Mouse (Mus musculus) heart, embryonic 11.5 days (tissue): ENCODE data around the gene Ehd4. TPM values are rescaled to one million over a fixed set of nuclear protein-coding genes. Genes with fewer than 3 reads are reported as not detected.

Source experiments
- ATAC-seq: fragments of 200-750 bp; cut with Nextera tagmentation; replicated peaks from 2 replicates; pipeline ENCODE4 v1.8.0; 2017; ENCODE audit warnings: moderate library complexity; ENCODE audit not compliant: insufficient number of reproducible peaks, low FRiP score, low TSS enrichment
- H3K27ac ChIP-seq: fragments of 300-500 bp; sonication (generic); 2 replicates; pipeline ENCODE4 v1.5.1; 2014; ENCODE audit warnings: mild to moderate bottlenecking, low read depth, low read length
- H3K27me3 ChIP-seq: fragments of 300-500 bp; sonication (generic); 2 replicates; pipeline ENCODE4 v1.6.1; 2014; ENCODE audit warnings: mild to moderate bottlenecking, low read length, mixed read lengths; ENCODE audit not compliant: control insufficient read depth, insufficient read depth
- H3K36me3 ChIP-seq: fragments of 300-500 bp; sonication (generic); 2 replicates; pipeline ENCODE4 v1.6.1; 2014; ENCODE audit warnings: mild to moderate bottlenecking, low read length, moderate library complexity, mixed read lengths; ENCODE audit not compliant: control insufficient read depth, insufficient read depth
- H3K4me1 ChIP-seq: fragments of 300-500 bp; sonication (generic); 2 replicates; pipeline ENCODE4 v1.6.1; 2014; ENCODE audit warnings: low read length; ENCODE audit not compliant: control insufficient read depth, insufficient read depth
- H3K4me2 ChIP-seq: fragments of 300-500 bp; sonication (generic); 2 replicates; pipeline ENCODE4 v1.6.1; 2014; ENCODE audit warnings: mild to moderate bottlenecking, moderate library complexity
- H3K4me3 ChIP-seq: fragments of 300-500 bp; sonication (generic); 2 replicates; pipeline ENCODE4 v1.5.1; 2014; ENCODE audit warnings: low read depth, low read length
- H3K9ac ChIP-seq: fragments of 300-500 bp; sonication (generic); 2 replicates; pipeline ENCODE4 v1.6.1; 2014; ENCODE audit warnings: mild to moderate bottlenecking, low read depth, low read length, moderate library complexity
- H3K9me3 ChIP-seq: fragments of 300-500 bp; sonication (generic); replicated peaks from 2 replicates; pipeline ENCODE4 v1.6.1; 2016; ENCODE audit warnings: low read length; ENCODE audit not compliant: control insufficient read depth
- WGBS: fragments of 180-500 bp; shearing (Covaris S2); extraction: QIAGEN DNeasy Blood & Tissue Kit; methylation state at CpG from one replicate; pipeline ENCODE4 v1.1.7; 2014; ENCODE audit not compliant: insufficient replicate concordance; 5-methylcytosine and 5-hydroxymethylcytosine counted together
- polyA plus RNA-seq: library from polyadenylated mRNA; unstranded; fragments of >200 nt; fragmentation: Nextera tagmentation; extraction: Ambion mirVana; gene quantifications from 2 replicates; pipeline ENCODE4 v1.2.1, GENCODE M21; 2014

Gene Ehd4
- polyA plus RNA-seq, 1 experiment from 2014 or later, result 113 TPM

DNA sequence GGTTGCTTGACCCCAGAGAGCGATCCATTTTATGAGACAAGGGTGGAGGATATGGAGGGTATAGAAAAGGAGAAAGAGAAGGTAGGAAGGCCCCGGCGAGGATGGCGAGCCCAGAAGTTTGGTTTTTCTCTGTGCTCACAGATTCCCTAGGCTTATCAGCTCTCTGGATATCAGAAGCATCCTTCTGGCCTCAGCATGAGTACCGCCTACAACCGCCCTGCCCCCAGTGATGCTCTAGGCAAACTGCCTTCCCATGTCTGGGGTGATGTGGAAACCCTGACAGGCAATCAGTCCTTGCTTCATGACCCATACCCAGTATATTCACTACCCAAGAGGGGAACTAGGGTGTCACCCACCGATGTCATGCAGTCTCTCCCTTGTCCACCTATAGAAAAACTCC lies 17.0 kb upstream of the Ehd4 start:
- H3K4me1 ChIP-seq, result no peaks in the 10 kb centered on the region
- no peak overlapping the region for H3K27ac ChIP-seq
- no peak for ATAC-seq
- no peak overlapping the region for H3K4me2 ChIP-seq
- 0 out of 2 replicates have a peak, but pooled peaks cover 2% of the 10 kb centered on the region for H3K27me3 ChIP-seq
- 69% methylated on average over 7 of the region's 7 CpGs for WGBS
- no peaks in the 10 kb centered on the region for H3K9me3 ChIP-seq
- H3K36me3 ChIP-seq, result no peaks in the 10 kb centered on the region
- H3K4me3 ChIP-seq, result no peak overlapping the region
- H3K9ac ChIP-seq, result no peak overlapping the region

DNA sequence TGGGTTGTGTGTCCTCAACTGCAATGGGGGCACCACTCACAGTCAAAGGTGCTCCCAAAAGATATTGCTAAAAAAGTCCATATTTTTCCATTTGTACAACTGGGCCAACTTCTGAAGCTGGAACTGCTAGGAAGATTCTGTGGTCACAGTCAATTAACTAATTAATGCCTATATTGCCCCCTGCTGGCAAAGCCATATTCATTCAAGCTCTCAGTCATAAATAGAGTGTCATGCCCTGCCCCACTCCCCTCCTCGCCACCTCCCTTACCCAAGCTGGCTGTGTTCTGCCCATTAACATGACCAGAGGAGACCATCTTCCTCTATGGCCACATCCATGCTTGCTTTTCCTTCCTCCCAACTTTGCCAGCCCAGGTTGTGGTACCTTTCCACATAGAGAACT lies 16.3 kb upstream of the Ehd4 start:
- 32% methylated on average over 1 of the region's 1 CpGs for WGBS
- no peak for ATAC-seq
- H3K4me1 ChIP-seq, result no peaks in the 10 kb centered on the region
- H3K9me3 ChIP-seq, result no peaks in the 10 kb centered on the region
- no peak overlapping the region for H3K4me2 ChIP-seq
- H3K27ac ChIP-seq, result no peak overlapping the region
- H3K9ac ChIP-seq, result no peak overlapping the region
- H3K27me3 ChIP-seq, result 0 out of 2 replicates have a peak, but pooled peaks cover 2% of the 10 kb centered on the region
- H3K4me3 ChIP-seq, result no peak overlapping the region
- no peaks in the 10 kb centered on the region for H3K36me3 ChIP-seq

DNA sequence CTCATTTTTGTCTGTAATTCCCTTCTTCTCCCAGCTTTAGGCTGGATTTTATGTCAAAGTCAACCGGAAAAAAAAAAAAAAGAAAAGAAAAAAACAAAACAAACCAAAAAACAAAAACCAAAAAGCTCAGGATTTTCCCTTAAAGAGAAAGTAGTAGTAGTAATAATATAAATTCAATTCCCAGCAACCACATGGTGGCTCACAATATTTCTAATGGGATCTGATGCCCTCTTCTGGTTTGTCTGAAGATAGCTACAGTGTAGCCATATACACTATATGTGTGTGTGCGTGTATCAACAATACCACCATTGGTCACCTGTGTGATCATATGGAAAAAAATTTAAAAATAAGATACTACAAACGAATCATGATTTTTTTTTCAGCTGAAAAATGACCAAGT lies 15.0 kb upstream of the Ehd4 start:
- no peak overlapping the region for H3K4me3 ChIP-seq
- H3K4me2 ChIP-seq, result no peak overlapping the region
- H3K4me1 ChIP-seq, result no peaks in the 10 kb centered on the region
- 80% methylated on average over 3 of the region's 3 CpGs for WGBS
- ATAC-seq, result no peak
- no peaks in the 10 kb centered on the region for H3K36me3 ChIP-seq
- H3K9me3 ChIP-seq, result no peaks in the 10 kb centered on the region
- H3K27me3 ChIP-seq, result 0 out of 2 replicates have a peak, but pooled peaks cover 2% of the 10 kb centered on the region
- H3K27ac ChIP-seq, result no peak overlapping the region
- no peak overlapping the region for H3K9ac ChIP-seq

DNA sequence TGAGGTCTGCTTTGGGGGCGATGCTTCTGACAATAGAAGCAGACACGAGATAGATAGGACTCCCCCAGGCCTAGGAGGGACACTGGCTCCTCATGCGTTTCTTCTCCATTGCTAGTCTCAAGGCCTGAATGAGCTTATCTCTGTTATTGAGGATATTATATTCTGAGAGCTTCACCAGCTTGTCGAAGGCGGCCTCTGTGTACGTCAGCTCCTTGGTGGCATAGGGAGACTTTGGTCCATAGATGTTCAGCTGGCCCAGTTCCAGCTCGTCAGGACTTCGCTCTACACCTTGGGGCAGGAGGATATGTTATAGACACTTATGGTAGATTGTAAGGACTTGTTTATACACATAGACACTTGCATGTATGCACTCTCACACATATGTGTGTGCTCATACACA lies 13.4 kb upstream of the Ehd4 start:
- H3K36me3 ChIP-seq, result no peaks in the 10 kb centered on the region
- 0 out of 2 replicates have a peak, but pooled peaks cover 2% of the 10 kb centered on the region for H3K27me3 ChIP-seq
- H3K9ac ChIP-seq, result no peak overlapping the region
- ATAC-seq, result no peak
- no peak overlapping the region for H3K4me2 ChIP-seq
- H3K27ac ChIP-seq, result no peak overlapping the region
- no peaks in the 10 kb centered on the region for H3K4me1 ChIP-seq
- 83% methylated on average over 8 of the region's 8 CpGs for WGBS
- no peaks in the 10 kb centered on the region for H3K9me3 ChIP-seq
- H3K4me3 ChIP-seq, result no peak overlapping the region

DNA sequence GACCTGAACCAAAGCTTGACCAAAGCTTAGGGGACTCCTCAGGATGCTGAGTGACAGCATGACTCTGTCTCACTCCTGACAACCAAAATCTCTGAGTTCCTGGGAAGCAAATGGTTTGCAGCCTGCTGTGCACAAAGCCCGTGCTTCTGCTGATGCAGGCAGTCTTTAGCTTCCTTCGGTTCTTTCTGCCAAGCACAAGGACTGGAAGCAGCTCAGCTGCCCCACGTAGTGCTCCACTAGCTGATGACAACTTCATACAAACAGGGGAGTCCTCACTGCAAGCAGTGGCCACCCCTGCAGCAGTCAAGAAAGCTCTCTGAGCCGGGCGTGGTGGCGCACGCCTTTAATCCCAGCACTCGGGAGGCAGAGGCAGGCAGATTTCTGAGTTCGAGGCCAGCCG lies 11.1 kb upstream of the Ehd4 start:
- Histone ChIP-seq H3K27ac (no peak overlapping the region), H3K9me3 (no peaks in the 10 kb centered on the region), H3K4me1 (no peaks in the 10 kb centered on the region), H3K9ac (no peak overlapping the region), H3K4me2 (no peak overlapping the region), H3K36me3 (no peaks in the 10 kb centered on the region), H3K27me3 (no peaks in the 10 kb centered on the region), H3K4me3 (no peak overlapping the region)
- 75% methylated on average over 10 of the region's 10 CpGs for WGBS
- ATAC-seq, result no peak

DNA sequence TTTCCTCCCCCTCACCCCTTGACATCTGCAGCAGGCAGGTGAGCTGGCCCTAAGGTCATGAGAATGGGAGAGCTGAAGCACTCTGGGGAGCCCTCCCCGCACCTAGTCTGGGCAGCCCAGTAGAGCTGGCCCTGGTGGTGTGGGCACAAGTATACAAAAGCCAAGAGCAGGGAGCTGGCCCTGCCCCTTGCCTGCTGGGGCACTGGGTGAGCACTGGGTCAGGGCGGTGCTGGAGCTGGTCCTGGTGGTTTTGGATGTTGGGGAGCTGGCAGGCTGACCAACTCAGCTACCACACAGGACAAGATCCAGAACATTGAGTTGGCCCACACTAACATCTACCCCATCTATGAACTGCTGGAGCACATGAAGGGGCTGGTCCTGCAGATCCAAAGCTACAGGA lies 5.0 kb upstream of the Ehd4 start:
- H3K4me1 ChIP-seq, result no peaks in the 10 kb centered on the region
- ATAC-seq, result no peak
- no peaks in the 10 kb centered on the region for H3K36me3 ChIP-seq
- no peak overlapping the region for H3K4me2 ChIP-seq
- 84% methylated on average over 2 of the region's 2 CpGs for WGBS
- H3K9me3 ChIP-seq, result no peaks in the 10 kb centered on the region
- no peak overlapping the region for H3K27ac ChIP-seq
- no peak overlapping the region for H3K4me3 ChIP-seq
- H3K9ac ChIP-seq, result no peak overlapping the region
- no peaks in the 10 kb centered on the region for H3K27me3 ChIP-seq

DNA sequence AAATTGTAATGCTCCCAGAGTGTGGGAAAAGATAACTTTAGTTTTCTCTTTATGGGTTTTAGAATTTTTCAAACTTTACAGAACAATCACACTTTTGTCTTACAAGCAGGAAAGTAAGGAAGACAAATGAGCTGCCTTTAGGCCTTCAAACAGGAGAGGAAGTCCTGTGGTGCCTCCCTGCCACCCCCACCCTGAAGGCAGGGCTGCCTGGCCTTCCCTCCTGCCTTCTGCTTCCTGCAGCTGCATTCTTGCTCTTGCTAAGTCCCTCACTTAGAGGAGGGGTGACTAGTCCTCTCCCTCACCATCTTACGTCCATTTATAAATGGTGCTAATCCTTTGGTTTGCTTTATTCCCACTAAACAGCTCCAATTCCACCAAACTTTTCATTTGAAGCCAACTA lies 4.4 kb upstream of the Ehd4 start:
- ATAC-seq, result no peak
- H3K4me1 ChIP-seq, result no peaks in the 10 kb centered on the region
- no peak overlapping the region for H3K4me3 ChIP-seq
- H3K36me3 ChIP-seq, result no peaks in the 10 kb centered on the region
- H3K27ac ChIP-seq, result no peak overlapping the region
- 44% methylated on average over 1 of the region's 1 CpGs for whole genome bisulfite sequencing
- no peaks in the 10 kb centered on the region for H3K27me3 ChIP-seq
- no peaks in the 10 kb centered on the region for H3K9me3 ChIP-seq
- H3K9ac ChIP-seq, result no peak overlapping the region
- no peak overlapping the region for H3K4me2 ChIP-seq

DNA sequence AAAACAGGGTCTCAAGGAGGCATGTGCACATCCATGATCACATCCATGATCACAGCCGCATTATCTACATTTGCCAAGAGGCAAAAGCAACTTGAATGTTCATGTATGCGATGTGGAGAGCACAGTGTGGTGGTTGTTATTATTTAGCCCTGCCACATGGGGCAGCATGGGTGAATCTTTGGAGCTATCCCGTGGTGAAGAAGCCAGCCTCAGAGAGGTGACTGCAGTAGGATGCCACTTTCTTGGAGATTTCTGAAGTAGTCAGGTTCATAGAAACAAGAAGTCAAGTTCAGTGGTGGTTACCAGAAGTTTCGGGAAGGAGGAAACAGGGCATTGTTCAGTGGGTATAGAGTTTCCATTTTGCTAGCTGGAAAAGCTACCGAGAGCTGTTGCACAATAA lies 3.6 kb upstream of the Ehd4 start:
- Histone ChIP-seq H3K4me2 (no peak overlapping the region), H3K4me1 (peaks cover 4% of the 10 kb centered on the region; the same call in 1 of the 2 replicates), H3K9ac (no peak overlapping the region), H3K36me3 (no peaks in the 10 kb centered on the region), H3K4me3 (no peak overlapping the region), H3K9me3 (no peaks in the 10 kb centered on the region), H3K27me3 (no peaks in the 10 kb centered on the region), H3K27ac (no peak overlapping the region)
- WGBS, result 50% methylated on average over 5 of the region's 5 CpGs
- no peak for ATAC-seq

DNA sequence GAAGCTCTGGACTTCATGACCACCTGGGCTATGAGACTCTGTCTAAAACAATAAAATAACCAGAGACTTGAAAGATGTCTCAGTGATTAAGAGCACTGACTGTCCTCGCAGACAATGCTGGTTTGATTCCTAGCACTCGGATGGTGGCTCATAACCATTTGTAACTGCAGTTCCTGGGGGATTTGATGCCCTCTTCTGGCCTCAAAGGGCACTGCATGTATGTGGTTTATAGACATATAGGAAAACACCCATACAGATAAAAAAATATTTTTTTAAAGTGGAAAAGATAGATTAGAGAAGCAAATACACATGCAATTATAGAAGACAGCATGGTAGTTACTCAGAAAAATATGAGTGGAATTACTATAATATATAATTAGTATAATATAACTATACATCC lies 3.2 kb upstream of the Ehd4 start:
- WGBS, result 69% methylated on average over 2 of the region's 2 CpGs
- no peak overlapping the region for H3K4me3 ChIP-seq

More for the DNA sequence above, 3.2 kb upstream of the Ehd4 start:
- H3K9me3 ChIP-seq, result no peaks in the 10 kb centered on the region
- ATAC-seq, result no peak
- H3K4me1 ChIP-seq, result peaks cover 7% of the 10 kb centered on the region; the same call in 1 of the 2 replicates
- no peak overlapping the region for H3K9ac ChIP-seq
- H3K36me3 ChIP-seq, result no peaks in the 10 kb centered on the region
- no peak overlapping the region for H3K4me2 ChIP-seq
- no peak overlapping the region for H3K27ac ChIP-seq
- no peaks in the 10 kb centered on the region for H3K27me3 ChIP-seq
